Mouse (Mus musculus) intestine, embryonic 15.5 days (tissue): Measurements from ENCODE around the gene Ccdc106. TPM values are rescaled to one million over a fixed set of nuclear protein-coding genes. Genes with fewer than 3 reads are reported as not detected.

Experiments
- ATAC-seq: fragments of 200-750 bp; cut with Nextera tagmentation; 2 replicates; pipeline ENCODE4 v1.8.0; 2017; ENCODE audit warnings: moderate TSS enrichment, moderate library complexity
- H3K27ac ChIP-seq: fragments of 300-500 bp; sonication (generic); 2 replicates; pipeline ENCODE4 v1.5.1; 2015; ENCODE audit warnings: mild to moderate bottlenecking, inconsistent platforms
- H3K27me3 ChIP-seq: fragments of 300-500 bp; sonication (generic); replicated peaks from 2 replicates; pipeline ENCODE4 v1.6.1; 2015; ENCODE audit warnings: inconsistent platforms
- H3K36me3 ChIP-seq: fragments of 300-500 bp; sonication (generic); 2 replicates; pipeline ENCODE4 v1.6.1; 2015; ENCODE audit warnings: inconsistent platforms
- H3K4me1 ChIP-seq: fragments of 300-500 bp; sonication (generic); replicated peaks from 2 replicates; pipeline ENCODE4 v1.6.1; 2015; ENCODE audit warnings: inconsistent platforms
- H3K4me2 ChIP-seq: fragments of 300-500 bp; sonication (generic); replicated peaks from 2 replicates; pipeline ENCODE4 v1.6.1; 2015; ENCODE audit warnings: mild to moderate bottlenecking, inconsistent platforms
- H3K4me3 ChIP-seq: fragments of 300-500 bp; sonication (generic); replicated peaks from 2 replicates; pipeline ENCODE4 v1.5.1; 2015; ENCODE audit warnings: inconsistent platforms
- H3K9ac ChIP-seq: fragments of 300-500 bp; sonication (generic); 2 replicates; pipeline ENCODE4 v1.6.1; 2015; ENCODE audit warnings: inconsistent platforms
- H3K9me3 ChIP-seq: fragments of 300-500 bp; sonication (generic); 2 replicates; pipeline ENCODE4 v1.6.1; 2016; ENCODE audit warnings: inconsistent platforms
- WGBS: fragments of 180-500 bp; shearing (Covaris S2); methylation state at CpG from one replicate; pipeline ENCODE4 v1.1.7; 2015; 5-methylcytosine and 5-hydroxymethylcytosine counted together
- polyA plus RNA-seq: library from polyadenylated mRNA; unstranded; fragments of >200 nt; fragmentation: Nextera tagmentation; extraction: Ambion mirVana; gene quantifications from 2 replicates; pipeline ENCODE4 v1.2.1, GENCODE M21; 2015

Ccdc106 gene
- polyA plus RNA-seq, 1 experiment from 2014 or later = 13.4 TPM

DNA sequence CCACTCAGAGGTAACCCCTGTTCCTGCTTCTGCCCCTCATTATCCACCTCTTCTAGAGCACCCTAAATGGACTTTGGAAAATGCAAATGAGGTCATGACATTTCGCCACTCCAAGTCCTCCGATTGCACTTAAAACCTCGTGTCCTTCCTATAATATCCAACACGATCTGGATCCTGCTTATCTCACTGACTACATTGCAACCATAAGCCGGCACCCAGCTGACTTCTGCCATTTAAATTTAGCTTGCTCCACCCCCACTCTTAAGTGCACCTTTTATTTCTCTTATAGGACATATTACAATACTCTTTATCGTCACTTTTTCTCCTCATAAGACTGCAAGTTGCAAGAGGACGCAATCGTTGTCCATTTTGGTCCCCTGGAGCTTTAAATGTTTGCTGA lies 17.1 kb downstream of the Ccdc106 start:
- H3K9me3 ChIP-seq = no peaks in the 10 kb centered on the region
- 0 out of 2 replicates have a peak overlapping the region, but pooled peaks have one; percentile 98 for H3K27ac ChIP-seq
- no peak for ATAC-seq
- peak overlapping the region; percentile 65 for H3K4me2 ChIP-seq
- no peaks in the 10 kb centered on the region for H3K4me1 ChIP-seq
- H3K4me3 ChIP-seq = peak overlapping the region; percentile 67; the same call in 1 of the 2 replicates
- no peak overlapping the region for H3K9ac ChIP-seq
- no peaks in the 10 kb centered on the region for H3K27me3 ChIP-seq
- peaks cover 35% of the 10 kb centered on the region for H3K36me3 ChIP-seq
- WGBS = 85% methylated on average over 8 of the region's 8 CpGs

DNA sequence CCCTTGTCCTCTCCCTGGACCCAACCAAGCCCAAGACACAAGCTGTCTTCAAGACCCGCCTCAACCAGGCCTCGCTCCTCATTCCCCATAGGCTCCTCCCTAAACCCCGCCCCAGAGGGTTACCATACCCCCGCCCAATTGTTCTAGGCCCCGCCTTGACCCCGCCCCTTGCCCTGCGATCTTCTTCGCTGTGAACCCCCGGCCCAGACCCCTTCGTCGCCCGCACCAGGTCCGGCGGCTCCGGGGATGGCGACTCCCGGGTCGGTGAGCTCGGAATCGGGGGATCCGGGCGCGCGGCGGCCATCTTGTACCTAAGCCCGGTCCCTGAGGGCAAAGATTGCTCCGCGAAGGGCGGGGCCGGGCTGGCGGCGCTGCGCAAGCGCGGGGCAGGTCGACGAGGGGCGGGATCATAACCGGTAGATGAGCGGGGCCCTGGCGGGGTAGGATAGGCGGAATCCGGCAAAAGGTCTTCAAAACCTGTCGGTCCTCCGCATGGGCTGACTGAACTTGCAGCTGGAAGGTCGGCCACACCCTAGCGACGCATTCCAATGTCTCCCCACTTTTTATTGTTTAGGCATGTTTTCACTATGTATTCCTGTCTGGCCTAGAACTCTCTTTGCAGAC lies 17.9 kb downstream of the Ccdc106 start, which contains the start of gene Zfp784:
Gene Zfp784 (minus strand): TSS at position 338 of the 624 bp plus-strand sequence.
- no peaks in the 10 kb centered on the region for H3K27me3 ChIP-seq
- ATAC-seq = peak; percentile 99
- under 1% methylated on average over 48 of the region's 48 CpGs for WGBS
- H3K4me2 ChIP-seq = peak within 1 kb of the TSS; percentile 65
- peaks cover 27% of the 10 kb centered on the region for H3K36me3 ChIP-seq
- no peaks in the 10 kb centered on the region for H3K4me1 ChIP-seq
- H3K9me3 ChIP-seq = no peaks in the 10 kb centered on the region
- H3K9ac ChIP-seq = peak within 1 kb of the TSS; percentile 84
- H3K4me3 ChIP-seq = peak within 1 kb of the TSS; percentile 67
- peak within 1 kb of the TSS; percentile 98 for H3K27ac ChIP-seq

DNA sequence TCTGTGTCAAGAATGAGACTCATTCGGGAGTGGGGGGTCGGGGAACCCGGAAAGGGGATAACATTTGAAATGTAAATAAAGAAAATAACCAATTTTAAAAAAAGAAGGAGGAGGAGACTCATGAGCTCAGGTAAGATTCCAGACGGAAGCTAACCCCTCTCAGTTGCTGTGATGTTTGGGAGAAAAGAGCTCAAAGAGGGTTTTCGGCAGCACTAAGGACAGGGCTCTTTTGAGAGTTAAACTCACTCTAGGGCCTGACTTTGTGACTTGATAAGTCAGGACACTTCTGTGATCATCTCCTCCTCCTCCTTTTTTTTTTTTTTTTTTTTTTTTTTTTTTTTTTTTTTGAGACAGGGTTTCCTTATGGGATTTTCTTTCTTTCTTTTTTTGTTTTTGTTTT lies 18.6 kb downstream of the Ccdc106 start:
- Histone ChIP-seq H3K4me2 (peak overlapping the region; percentile 65), H3K4me3 (peak overlapping the region; percentile 67), H3K4me1 (no peaks in the 10 kb centered on the region), H3K27me3 (no peaks in the 10 kb centered on the region), H3K36me3 (peaks cover 21% of the 10 kb centered on the region), H3K9me3 (no peaks in the 10 kb centered on the region), H3K9ac (0 out of 2 replicates have a peak overlapping the region, but pooled peaks have one; percentile 84), H3K27ac (peak overlapping the region; percentile 98)
- WGBS = 17% methylated on average over 5 of the region's 5 CpGs
- no peak for ATAC-seq

DNA sequence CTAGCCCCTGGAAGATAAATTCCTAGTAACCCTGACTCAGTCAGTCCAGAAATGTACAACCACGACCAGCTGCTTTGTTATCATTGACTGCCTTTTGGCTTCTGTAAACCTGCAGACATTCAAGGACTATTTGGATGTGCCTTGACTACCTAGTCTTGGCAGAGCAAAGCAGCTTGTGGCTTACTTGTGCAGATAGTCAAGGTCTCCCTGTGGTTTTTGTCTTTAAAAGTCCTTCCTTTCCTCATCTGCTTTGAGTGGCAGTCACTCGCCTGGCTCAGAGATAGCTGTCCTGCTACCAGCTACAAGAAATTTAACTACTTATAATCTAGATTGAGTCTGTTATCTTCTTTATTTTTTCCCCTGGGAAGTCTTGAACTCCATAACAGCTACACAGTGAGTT lies 24.6 kb downstream of the Ccdc106 start:
- Histone ChIP-seq H3K36me3 (no peaks in the 10 kb centered on the region), H3K9me3 (no peaks in the 10 kb centered on the region), H3K4me1 (no peaks in the 10 kb centered on the region), H3K9ac (no peak overlapping the region), H3K27me3 (no peaks in the 10 kb centered on the region), H3K4me3 (no peak overlapping the region), H3K4me2 (no peak overlapping the region), H3K27ac (no peak overlapping the region)
- WGBS = 73% methylated on average over 2 of the region's 2 CpGs
- no peak for ATAC-seq

DNA sequence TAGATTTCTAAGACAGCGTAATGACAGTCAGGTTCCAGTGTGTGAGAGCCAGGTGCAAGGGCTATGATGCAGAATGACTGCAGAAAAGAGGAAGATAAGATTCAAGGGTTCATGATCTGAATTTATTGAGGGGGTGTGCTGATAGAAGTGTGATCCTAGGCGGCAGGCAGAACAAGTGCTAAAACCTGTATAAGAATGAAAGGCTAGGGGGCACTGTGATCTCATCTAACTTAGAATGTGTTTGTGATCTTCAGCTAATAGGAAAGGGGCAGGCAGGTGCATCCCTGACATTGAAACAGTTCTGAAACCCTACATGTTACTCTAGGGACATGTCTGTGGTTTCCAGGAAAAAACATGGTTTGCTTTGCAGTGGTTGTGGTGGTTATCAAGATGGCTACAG lies 25.8 kb downstream of the Ccdc106 start:
- H3K9ac ChIP-seq = no peak overlapping the region
- no peak overlapping the region for H3K4me3 ChIP-seq
- no peak for ATAC-seq
- H3K9me3 ChIP-seq = no peaks in the 10 kb centered on the region
- no peak overlapping the region for H3K27ac ChIP-seq
- no peaks in the 10 kb centered on the region for H3K36me3 ChIP-seq
- H3K4me2 ChIP-seq = no peak overlapping the region
- 69% methylated on average over 2 of the region's 2 CpGs for WGBS
- no peaks in the 10 kb centered on the region for H3K27me3 ChIP-seq
- H3K4me1 ChIP-seq = peaks cover 6% of the 10 kb centered on the region; the same call in 1 of the 2 replicates

DNA sequence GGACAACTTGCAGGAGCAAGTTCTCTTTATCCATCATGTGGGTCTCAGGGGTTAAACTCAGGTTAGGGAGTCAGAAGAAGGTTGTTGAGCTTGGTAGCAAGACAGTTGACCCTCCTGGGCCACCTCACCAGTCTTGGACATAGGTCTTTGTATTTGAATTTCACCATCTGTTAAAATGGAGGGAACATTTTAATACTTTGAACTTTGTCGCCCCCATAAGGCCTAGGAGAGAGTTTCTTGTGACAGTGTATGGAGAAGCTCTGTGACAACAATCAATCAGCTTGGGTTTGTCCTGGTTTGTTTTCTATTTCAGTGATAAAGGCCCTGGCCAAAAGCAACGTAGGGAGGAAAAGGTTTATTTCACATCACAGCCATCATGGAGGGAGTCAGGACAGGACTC lies 27.0 kb downstream of the Ccdc106 start:
- H3K27me3 ChIP-seq = peaks cover 4% of the 10 kb centered on the region; the same call in 1 of the 2 replicates
- no peak for ATAC-seq
- no peak overlapping the region for H3K9ac ChIP-seq
- no peak overlapping the region for H3K4me3 ChIP-seq
- WGBS = 26% methylated on average over 2 of the region's 2 CpGs
- no peaks in the 10 kb centered on the region for H3K9me3 ChIP-seq
- H3K36me3 ChIP-seq = no peaks in the 10 kb centered on the region
- no peak overlapping the region for H3K4me2 ChIP-seq
- peaks cover 9% of the 10 kb centered on the region; the same call in 1 of the 2 replicates for H3K4me1 ChIP-seq
- no peak overlapping the region for H3K27ac ChIP-seq

DNA sequence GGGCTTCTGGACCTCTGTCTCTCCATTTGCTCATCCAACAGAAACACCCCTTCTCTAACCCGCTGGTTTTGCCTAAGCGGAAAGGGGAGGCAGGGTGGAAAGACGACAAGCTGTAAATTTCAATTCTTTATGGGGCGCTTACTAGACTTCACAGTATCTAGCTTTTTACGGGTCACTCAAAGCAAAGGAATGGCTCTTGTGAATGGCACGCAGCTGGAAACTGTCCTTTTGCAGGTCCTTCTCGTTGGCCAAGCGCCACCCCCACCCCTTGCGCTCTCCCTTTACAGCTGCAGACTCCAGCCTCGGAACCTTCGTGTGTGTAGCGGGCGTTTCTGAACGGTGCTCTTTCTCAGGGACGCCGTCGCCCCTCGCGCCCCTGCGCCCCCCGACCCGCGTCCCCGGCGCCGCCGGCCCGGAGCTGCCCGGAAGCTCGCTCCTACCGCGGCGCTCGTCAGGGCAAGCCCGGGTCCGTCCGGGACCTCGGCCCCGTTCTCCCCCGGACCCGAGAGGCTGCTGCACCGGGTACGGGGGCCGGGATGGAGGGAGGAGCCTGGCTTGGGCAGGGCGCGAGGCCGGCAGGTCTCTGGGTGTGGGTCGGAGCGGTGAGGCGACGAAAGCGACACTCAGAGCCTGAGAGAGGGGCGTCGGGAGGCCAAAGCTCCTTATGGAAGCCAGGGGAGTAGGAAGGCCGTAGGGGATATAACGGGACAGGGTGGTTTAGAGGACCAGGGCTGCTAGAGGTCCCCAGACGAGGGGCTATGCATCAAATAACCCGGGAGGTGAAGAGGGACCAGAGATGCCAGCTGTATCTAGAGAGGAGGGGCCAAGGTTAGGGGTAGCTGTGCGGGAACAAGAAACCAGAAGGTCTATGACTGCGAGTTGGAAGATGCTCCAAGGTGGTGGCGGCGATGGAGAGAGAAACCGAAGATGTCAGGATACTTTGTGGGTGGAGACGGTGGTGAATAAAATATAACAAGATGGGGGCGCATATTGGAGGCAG lies 31.1 kb downstream of the Ccdc106 start, which contains the start of gene Zfp580:
Gene Zfp580 (plus strand): TSS at position 346 of the 1,000 bp plus-strand sequence.
- peaks cover 34% of the 10 kb centered on the region for H3K4me1 ChIP-seq
- peak within 1 kb of the TSS; percentile 94 for H3K4me2 ChIP-seq
- H3K4me3 ChIP-seq = peak within 1 kb of the TSS; percentile 86
- 1% methylated on average over 65 of the region's 65 CpGs for WGBS
- H3K9me3 ChIP-seq = no peaks in the 10 kb centered on the region
- peak within 1 kb of the TSS; percentile 82 for H3K9ac ChIP-seq
- peak within 1 kb of the TSS; percentile 34 for H3K27ac ChIP-seq
- H3K27me3 ChIP-seq = peaks cover 43% of the 10 kb centered on the region
- peak; percentile 85 for ATAC-seq
- no peaks in the 10 kb centered on the region for H3K36me3 ChIP-seq

DNA sequence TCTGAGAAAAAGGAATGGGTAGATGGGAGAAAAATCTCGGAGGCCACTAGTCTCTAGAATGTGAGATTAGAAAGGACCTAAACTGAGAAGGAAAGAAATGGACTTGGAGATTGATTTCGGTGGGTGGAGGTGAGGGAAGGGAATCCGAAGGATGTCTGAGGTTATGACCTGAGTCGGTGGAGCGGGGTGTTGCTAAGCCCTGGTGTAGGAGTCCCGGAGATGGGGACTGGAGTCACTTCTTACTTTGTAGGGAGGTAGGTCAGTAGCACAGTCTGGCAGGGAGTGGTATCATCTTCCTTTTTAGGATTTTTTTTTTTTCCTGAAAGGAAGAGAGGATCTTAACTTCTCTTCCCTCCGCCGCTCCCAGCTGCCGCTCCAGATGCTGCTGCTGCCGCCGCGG lies 32.1 kb downstream of the Ccdc106 start:
- Histone ChIP-seq H3K4me2 (peak overlapping the region; percentile 94), H3K9me3 (no peaks in the 10 kb centered on the region), H3K36me3 (no peaks in the 10 kb centered on the region), H3K4me1 (peaks cover 41% of the 10 kb centered on the region), H3K27me3 (peaks cover 50% of the 10 kb centered on the region), H3K9ac (peak overlapping the region; percentile 48), H3K4me3 (peak overlapping the region; percentile 86), H3K27ac (no peak overlapping the region)
- no peak for ATAC-seq
- 2% methylated on average over 12 of the region's 12 CpGs for WGBS

DNA sequence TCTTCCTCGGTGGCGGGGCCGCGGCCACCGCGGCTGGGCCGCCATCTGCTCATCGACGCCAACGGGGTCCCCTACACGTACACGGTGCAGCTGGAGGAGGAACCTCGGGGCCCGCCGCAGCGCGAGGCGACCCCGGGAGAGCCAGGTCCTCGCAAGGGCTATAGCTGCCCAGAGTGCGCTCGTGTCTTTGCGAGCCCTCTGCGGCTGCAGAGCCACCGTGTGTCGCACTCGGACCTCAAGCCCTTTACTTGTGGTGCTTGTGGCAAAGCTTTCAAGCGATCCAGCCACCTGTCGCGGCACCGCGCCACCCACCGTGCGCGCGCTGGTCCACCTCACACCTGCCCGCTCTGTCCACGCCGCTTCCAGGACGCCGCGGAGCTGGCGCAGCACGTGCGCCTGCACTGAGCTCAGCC lies 32.6 kb downstream of the Ccdc106 start:
- Histone ChIP-seq H3K9me3 (no peaks in the 10 kb centered on the region), H3K4me1 (peaks cover 41% of the 10 kb centered on the region), H3K9ac (peak overlapping the region; percentile 48), H3K4me2 (peak overlapping the region; percentile 94), H3K27me3 (peaks cover 54% of the 10 kb centered on the region), H3K36me3 (no peaks in the 10 kb centered on the region), H3K27ac (no peak overlapping the region), H3K4me3 (peak overlapping the region; percentile 86)
- peak; percentile 29; the same call in 1 of the 2 replicates for ATAC-seq
- WGBS = 4% methylated on average over 45 of the region's 45 CpGs

DNA sequence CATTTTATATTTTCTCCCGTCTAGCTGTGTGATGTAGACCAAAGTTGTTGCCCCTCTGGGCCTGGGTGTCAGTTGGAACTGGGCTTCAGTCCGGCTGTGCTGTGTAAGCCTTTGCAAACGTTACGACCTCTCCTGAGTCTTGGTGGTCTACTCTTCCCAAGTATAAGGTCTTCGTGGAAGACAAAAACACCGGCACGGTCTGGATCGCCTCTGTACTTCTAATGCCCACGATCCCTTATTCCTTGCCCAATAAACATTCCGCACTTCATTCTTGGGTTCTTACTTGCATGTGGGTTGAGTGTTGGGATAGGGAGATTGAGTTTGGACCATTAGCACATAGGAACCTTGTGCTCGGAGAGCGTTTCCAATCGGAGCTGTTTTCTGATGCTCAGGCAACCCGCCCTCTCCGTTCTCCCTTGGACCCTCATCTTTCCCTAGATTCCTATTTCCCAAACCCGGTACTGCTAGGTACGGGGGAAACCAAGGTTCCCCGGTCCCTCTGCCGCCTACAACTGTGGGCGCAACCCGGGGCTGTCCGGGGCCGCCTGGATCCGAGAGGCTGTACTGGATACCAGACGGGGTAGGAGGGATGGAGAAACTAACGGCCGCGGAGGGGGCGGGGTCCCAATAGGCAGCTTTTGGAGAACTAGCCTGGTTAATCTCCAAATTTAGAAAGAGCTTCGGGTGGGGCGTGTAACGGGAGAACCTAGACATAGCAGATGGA lies 33.3 kb downstream of the Ccdc106 start:
- 15% methylated on average over 32 of the region's 32 CpGs for WGBS
- peaks cover 57% of the 10 kb centered on the region for H3K27me3 ChIP-seq
- peak overlapping the region; percentile 29 for H3K9ac ChIP-seq

DNA sequence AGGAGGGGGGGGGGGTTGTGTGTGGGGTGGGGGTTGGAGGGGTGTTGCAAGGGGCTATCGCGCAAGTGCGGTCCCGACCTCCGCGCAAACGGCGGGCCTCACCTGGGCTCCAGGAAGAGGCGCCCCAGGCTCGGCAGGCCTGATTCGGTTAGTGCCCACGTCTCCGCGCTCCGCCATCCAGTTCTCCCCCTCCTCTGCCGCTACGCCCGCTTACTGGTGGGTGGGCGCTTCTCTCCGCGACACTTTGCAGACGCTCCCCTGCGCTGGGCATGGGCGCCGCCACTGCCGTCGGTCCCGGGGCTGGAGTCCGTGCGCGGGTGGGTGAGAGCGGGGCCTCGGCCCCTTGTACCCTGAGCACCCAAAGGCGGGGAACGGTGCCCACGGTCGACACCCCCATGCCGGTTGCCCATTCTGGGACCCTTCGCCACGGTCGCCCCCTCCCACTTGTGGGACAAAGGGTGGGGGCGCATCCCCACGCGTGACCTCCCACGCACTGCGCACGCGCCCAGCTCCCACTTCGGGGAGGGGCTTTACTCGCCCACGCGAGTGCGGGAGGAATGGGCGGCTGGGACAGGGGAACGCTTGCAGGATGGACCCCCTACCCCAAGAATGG lies 36.4 kb downstream of the Ccdc106 start:
- Histone ChIP-seq H3K4me1 (peaks cover 42% of the 10 kb centered on the region), H3K36me3 (no peaks in the 10 kb centered on the region), H3K4me3 (peak overlapping the region; percentile 47), H3K9me3 (no peaks in the 10 kb centered on the region), H3K27me3 (peaks cover 55% of the 10 kb centered on the region), H3K9ac (peak overlapping the region; percentile 62), H3K4me2 (peak overlapping the region; percentile 72), H3K27ac (no peak overlapping the region)
- 2% methylated on average over 55 of the region's 55 CpGs for whole genome bisulfite sequencing
- ATAC-seq = no peak

More for the DNA sequence above, 33.3 kb downstream of the Ccdc106 start:
- peak overlapping the region; percentile 94 for H3K4me2 ChIP-seq
- peak overlapping the region; percentile 86 for H3K4me3 ChIP-seq
- H3K36me3 ChIP-seq = no peaks in the 10 kb centered on the region
- no peak for ATAC-seq
- no peak overlapping the region for H3K27ac ChIP-seq
- H3K4me1 ChIP-seq = peaks cover 41% of the 10 kb centered on the region
- no peaks in the 10 kb centered on the region for H3K9me3 ChIP-seq
